Mouse (Mus musculus): ENCODE data around the gene Prrt3.

Gene Prrt3

DNA sequence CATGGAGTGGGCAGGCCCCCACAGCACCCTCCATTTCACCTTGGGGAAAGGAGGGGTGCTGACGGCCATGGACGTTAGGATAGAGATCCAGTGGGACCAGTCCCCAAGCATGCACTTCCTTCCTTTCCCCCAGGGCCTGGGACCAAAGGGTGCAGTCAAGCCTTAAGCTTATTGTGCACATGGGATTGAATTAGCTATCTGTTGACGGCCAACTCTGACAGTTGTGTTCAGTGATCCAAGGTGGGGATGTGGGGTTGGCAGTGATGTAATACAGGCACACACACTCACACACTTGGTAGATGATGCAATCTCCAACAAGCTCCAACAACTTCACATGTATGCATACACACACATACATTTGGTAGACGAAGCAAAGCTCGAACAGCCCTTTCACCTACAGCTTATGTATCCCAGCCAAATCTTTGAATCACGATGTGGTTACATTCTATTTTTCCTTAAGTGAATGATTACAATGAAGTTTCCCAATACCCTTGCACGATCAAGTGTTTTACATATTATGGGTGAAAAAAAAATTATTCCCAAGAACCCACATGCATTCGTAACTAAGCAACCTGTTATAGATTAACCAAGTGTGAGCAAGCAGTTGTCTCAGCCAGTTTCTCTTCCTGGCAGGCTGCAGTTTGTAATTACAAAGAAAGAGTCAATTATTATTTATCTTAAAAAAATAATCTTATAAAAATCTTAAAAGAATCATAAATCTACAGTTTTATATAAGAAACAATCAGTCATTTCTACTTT, 57.3 kb downstream of the Prrt3 start:
- in situ Hi-C loops (cut with MseI, MboI), result no loop called here

Measured in mouse trophoblast stem cell (cell line).